Mouse (Mus musculus): ENCODE results near the gene Opcml.

GRCm38 (mm10) chr9:27998767-27999166 is 208.2 kb downstream of the Opcml start:
- no peak for TF ChIP-seq CTCF (conservative IDR thresholded peaks at IDR 0.05; ENCODE audit: low read length)
- TF ChIP-seq POU5F1 (IDR thresholded peaks at IDR 0.05; ENCODE audit: borderline replicate concordance, low read length): no peak
- TF ChIP-seq NANOG (IDR thresholded peaks at IDR 0.05; ENCODE audit: borderline replicate concordance, low read length): no peak
